Mouse (Mus musculus) mouse embryonic stem cell (cell line): ENCODE results near the gene Wwp2.

Experiments
- in situ Hi-C, 2 experiments: fragments of 300-500 bp; cut with MboI; formaldehyde crosslinking; loops; 1 replicate in 1 of 2; 3 replicates in 1 of 2; pipeline ENCODE4 v1.14.3; 2019 to 2020; ENCODE audit warnings: low sequenced_read_pairs in 2 of 2, low pct_unique_long_range_greater_than_20kb in 1 of 2, mixed read lengths in 1 of 2; ENCODE audit not compliant: unreplicated experiment in 1 of 2

Gene Wwp2

GRCm38 (mm10) chr8:107424597-107425229 lies 11.5 kb upstream of the Wwp2 start, which contains the start of gene Nob1:
Gene Nob1 (minus strand): TSS chr8:107425051.
- in situ Hi-C loops, result no loop called here

GRCm38 (mm10) chr8:107425230-107425597 lies 11.0 kb upstream of the Wwp2 start:
- in situ Hi-C loops, result no loop called here

GRCm38 (mm10) chr8:107430821-107431220 lies 5.3 kb upstream of the Wwp2 start:
- in situ Hi-C loops, result loop anchor here in 1 of 2 experiments (5.0 kb wide), 1 partner anchor 44 kb away; no protein-coding TSS in a partner anchor

GRCm38 (mm10) chr8:107435421-107435961 lies 674 bp upstream of the Wwp2 start:
- in situ Hi-C loops, result no loop called here

GRCm38 (mm10) chr8:107436841-107437421 lies 766 bp downstream of the Wwp2 start:
- in situ Hi-C loops, result no loop called here

GRCm38 (mm10) chr8:107437711-107438110 lies 1.5 kb downstream of the Wwp2 start:
- in situ Hi-C loops, result no loop called here

- in situ Hi-C loops, result no loop called here
Observed at GRCm38 (mm10) chr8:107439880-107440625, 3.9 kb downstream of the Wwp2 start.

GRCm38 (mm10) chr8:107444626-107445025 lies 8.5 kb downstream of the Wwp2 start:
- in situ Hi-C loops, result no loop called here

GRCm38 (mm10) chr8:107447713-107448112 lies 11.5 kb downstream of the Wwp2 start:
- in situ Hi-C loops, result no loop called here

GRCm38 (mm10) chr8:107448382-107448889 lies 12.3 kb downstream of the Wwp2 start:
- in situ Hi-C loops, result no loop called here

GRCm38 (mm10) chr8:107449130-107449529 lies 13.0 kb downstream of the Wwp2 start:
- in situ Hi-C loops, result no loop called here

- in situ Hi-C loops, result no loop called here
Observed at GRCm38 (mm10) chr8:107449655-107450054, 13.5 kb downstream of the Wwp2 start.

- in situ Hi-C loops, result no loop called here
Observed at GRCm38 (mm10) chr8:107451414-107452066, 15.4 kb downstream of the Wwp2 start.

- in situ Hi-C loops, result no loop called here
Observed at GRCm38 (mm10) chr8:107453386-107453785, 17.2 kb downstream of the Wwp2 start.

- in situ Hi-C loops, result no loop called here
Observed at GRCm38 (mm10) chr8:107455268-107455667, 19.1 kb downstream of the Wwp2 start.

- in situ Hi-C loops, result no loop called here
Observed at GRCm38 (mm10) chr8:107457725-107458124, 21.6 kb downstream of the Wwp2 start.

- in situ Hi-C loops, result no loop called here
Observed at GRCm38 (mm10) chr8:107458281-107458680, 22.1 kb downstream of the Wwp2 start.

- in situ Hi-C loops, result loop anchor here (5.0 kb wide), 1 partner anchor 115 kb away; no protein-coding TSS in a partner anchor
Observed at GRCm38 (mm10) chr8:107462423-107462822, 26.3 kb downstream of the Wwp2 start.
